Mouse (Mus musculus): ENCODE measurements around the gene Nav2. TPM values are rescaled to one million over a fixed set of nuclear protein-coding genes. Genes with fewer than 3 reads are reported as not detected.

Nav2 gene
- total and polyA plus RNA-seq, 3 experiments: 1.0 TPM; not detected in 2

DNA sequence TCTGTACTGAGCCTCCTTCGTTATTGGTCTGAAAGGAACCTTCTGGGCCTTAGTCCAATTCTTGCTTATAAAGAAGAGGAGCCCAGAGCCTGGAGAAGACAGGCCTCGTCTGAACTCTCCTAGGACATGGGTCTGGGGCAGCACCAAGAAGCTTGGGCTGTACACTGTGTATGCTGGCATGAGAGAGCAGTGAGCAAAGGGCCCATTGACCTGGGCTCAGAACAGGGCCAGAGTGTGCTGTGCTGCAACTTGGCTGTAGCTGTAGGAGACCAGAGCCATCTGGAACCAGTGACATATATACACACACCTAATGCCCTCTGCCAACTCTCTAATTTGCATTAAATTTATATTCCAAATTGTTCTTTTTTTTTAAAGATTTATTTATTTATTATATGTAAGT lies 621.0 kb downstream of the Nav2 start:
- TF ChIP-seq GATA2 (IDR thresholded peaks at IDR 0.05; ENCODE audit: borderline replicate concordance, low read depth, low read length) (no peak), GATA1 (IDR thresholded peaks at IDR 0.05; ENCODE audit: borderline replicate concordance, low read length) (no peak), POLR2AphosphoS5 (IDR thresholded peaks at IDR 0.05; ENCODE audit: insufficient replicate concordance, low read depth, low read length) (no peak), TAL1 (conservative IDR thresholded peaks at IDR 0.05; ENCODE audit: low read depth, low read length) (no peak), CTCF (IDR thresholded peaks at IDR 0.05; ENCODE audit: low read depth, low read length) (no peak)
- Histone ChIP-seq H3K36me3 (replicated peaks) (no peaks in the 10 kb centered on the region), H3K4me1 (ENCODE audit: insufficient read depth, low read depth, low read length) (no peaks in the 10 kb centered on the region), H3K9me3 (replicated peaks) (peaks cover 49% of the 10 kb centered on the region), H3K4me3 (ENCODE audit: low read depth, low read length) (no peak overlapping the region), H3K27me3 (ENCODE audit: insufficient read depth, low read length) (no peaks in the 10 kb centered on the region)
- DNase-seq (ENCODE audit: low spot score) (no peak), ATAC-seq (ENCODE audit: extremely low read depth, insufficient number of reproducible peaks, low FRiP score, poor library complexity, severe bottlenecking) (no peak)

GRCm38 (mm10) chr7:49533571-49533970 lies 625.1 kb downstream of the Nav2 start:
- DNase-seq (ENCODE audit: low spot score) (no peak), ATAC-seq (ENCODE audit: extremely low read depth, insufficient number of reproducible peaks, low FRiP score, poor library complexity, severe bottlenecking) (no peak)
- Histone ChIP-seq H3K9me3 (replicated peaks) (peaks cover 53% of the 10 kb centered on the region), H3K4me1 (ENCODE audit: insufficient read depth, low read depth, low read length) (no peaks in the 10 kb centered on the region), H3K27me3 (ENCODE audit: insufficient read depth, low read length) (no peaks in the 10 kb centered on the region), H3K4me3 (ENCODE audit: low read depth, low read length) (no peak overlapping the region), H3K36me3 (replicated peaks) (no peaks in the 10 kb centered on the region)
- TF ChIP-seq GATA2 (IDR thresholded peaks at IDR 0.05; ENCODE audit: borderline replicate concordance, low read depth, low read length): no peak
- no peak for TF ChIP-seq TAL1 (conservative IDR thresholded peaks at IDR 0.05; ENCODE audit: low read depth, low read length)
- TF ChIP-seq POLR2AphosphoS5 (IDR thresholded peaks at IDR 0.05; ENCODE audit: insufficient replicate concordance, low read depth, low read length): no peak
- no peak for TF ChIP-seq CTCF (IDR thresholded peaks at IDR 0.05; ENCODE audit: low read depth, low read length)
- no peak for TF ChIP-seq GATA1 (IDR thresholded peaks at IDR 0.05; ENCODE audit: borderline replicate concordance, low read length)

- Histone ChIP-seq H3K9me3 (replicated peaks) (peaks cover 53% of the 10 kb centered on the region), H3K4me1 (ENCODE audit: insufficient read depth, low read depth, low read length) (no peaks in the 10 kb centered on the region), H3K4me3 (ENCODE audit: low read depth, low read length) (no peak overlapping the region), H3K27me3 (ENCODE audit: insufficient read depth, low read length) (no peaks in the 10 kb centered on the region), H3K36me3 (replicated peaks) (no peaks in the 10 kb centered on the region)
- TF ChIP-seq GATA1 (IDR thresholded peaks at IDR 0.05; ENCODE audit: borderline replicate concordance, low read length): no peak
- no peak for TF ChIP-seq GATA2 (IDR thresholded peaks at IDR 0.05; ENCODE audit: borderline replicate concordance, low read depth, low read length)
- TF ChIP-seq POLR2AphosphoS5 (IDR thresholded peaks at IDR 0.05; ENCODE audit: insufficient replicate concordance, low read depth, low read length): no peak
- TF ChIP-seq TAL1 (conservative IDR thresholded peaks at IDR 0.05; ENCODE audit: low read depth, low read length): no peak
- no peak for TF ChIP-seq CTCF (IDR thresholded peaks at IDR 0.05; ENCODE audit: low read depth, low read length)
- ATAC-seq (ENCODE audit: extremely low read depth, insufficient number of reproducible peaks, low FRiP score, poor library complexity, severe bottlenecking): no peak
- no peak for DNase-seq (ENCODE audit: low spot score)
Measured at GRCm38 (mm10) chr7:49534208-49534607, 625.7 kb downstream of the Nav2 start.

- no peak for DNase-seq (ENCODE audit: low spot score)
- no peaks in the 10 kb centered on the region for H3K4me1 ChIP-seq (ENCODE audit: insufficient read depth, low read depth, low read length)
- H3K36me3 ChIP-seq (replicated peaks): no peaks in the 10 kb centered on the region
- ATAC-seq (ENCODE audit: extremely low read depth, insufficient number of reproducible peaks, low FRiP score, poor library complexity, severe bottlenecking): no peak
- H3K27me3 ChIP-seq (ENCODE audit: insufficient read depth, low read length): no peaks in the 10 kb centered on the region
- TF ChIP-seq POLR2AphosphoS5 (IDR thresholded peaks at IDR 0.05; ENCODE audit: insufficient replicate concordance, low read depth, low read length) (no peak), GATA1 (IDR thresholded peaks at IDR 0.05; ENCODE audit: borderline replicate concordance, low read length) (no peak), GATA2 (IDR thresholded peaks at IDR 0.05; ENCODE audit: borderline replicate concordance, low read depth, low read length) (no peak), CTCF (IDR thresholded peaks at IDR 0.05; ENCODE audit: low read depth, low read length) (no peak), TAL1 (conservative IDR thresholded peaks at IDR 0.05; ENCODE audit: low read depth, low read length) (no peak)
- peaks cover 67% of the 10 kb centered on the region for H3K9me3 ChIP-seq (replicated peaks)
- no peak overlapping the region for H3K4me3 ChIP-seq (ENCODE audit: low read depth, low read length)
Measured at GRCm38 (mm10) chr7:49538360-49538759, 629.8 kb downstream of the Nav2 start.

DNA sequence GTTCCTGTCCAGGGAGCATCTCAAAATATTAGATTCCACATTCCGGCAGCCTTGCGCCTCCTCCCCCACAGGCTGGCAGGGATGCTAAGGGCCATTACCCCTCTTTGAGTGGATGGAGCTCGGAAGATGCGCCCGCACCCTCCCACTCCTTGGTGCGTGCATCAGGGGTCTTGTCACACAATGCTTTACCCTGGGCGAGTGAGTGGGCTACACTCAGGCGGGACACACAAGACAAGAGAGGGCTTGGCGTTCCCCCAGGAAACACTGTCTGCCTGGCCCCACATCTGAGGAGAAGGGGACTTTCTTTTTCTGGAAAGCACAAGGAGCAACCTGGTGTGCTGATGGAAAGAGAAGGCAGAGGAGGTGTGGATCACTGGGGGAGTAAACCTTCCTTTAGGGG lies 631.7 kb downstream of the Nav2 start:
- H3K4me1 ChIP-seq (ENCODE audit: insufficient read depth, low read depth, low read length): no peaks in the 10 kb centered on the region

GRCm38 (mm10) chr7:49542135-49542534 lies 633.6 kb downstream of the Nav2 start:
- TF ChIP-seq TAL1 (conservative IDR thresholded peaks at IDR 0.05; ENCODE audit: low read depth, low read length) (no peak), GATA2 (IDR thresholded peaks at IDR 0.05; ENCODE audit: borderline replicate concordance, low read depth, low read length) (no peak), GATA1 (IDR thresholded peaks at IDR 0.05; ENCODE audit: borderline replicate concordance, low read length) (no peak), POLR2AphosphoS5 (IDR thresholded peaks at IDR 0.05; ENCODE audit: insufficient replicate concordance, low read depth, low read length) (no peak), CTCF (IDR thresholded peaks at IDR 0.05; ENCODE audit: low read depth, low read length) (no peak)
- DNase-seq (ENCODE audit: low spot score): no peak
- ATAC-seq (ENCODE audit: extremely low read depth, insufficient number of reproducible peaks, low FRiP score, poor library complexity, severe bottlenecking): no peak

More for the DNA sequence above, 631.7 kb downstream of the Nav2 start:
- no peak overlapping the region for H3K4me3 ChIP-seq (ENCODE audit: low read depth, low read length)
- TF ChIP-seq GATA1 (IDR thresholded peaks at IDR 0.05; ENCODE audit: borderline replicate concordance, low read length): no peak
- no peak for TF ChIP-seq POLR2AphosphoS5 (IDR thresholded peaks at IDR 0.05; ENCODE audit: insufficient replicate concordance, low read depth, low read length)
- no peak for TF ChIP-seq TAL1 (conservative IDR thresholded peaks at IDR 0.05; ENCODE audit: low read depth, low read length)
- TF ChIP-seq GATA2 (IDR thresholded peaks at IDR 0.05; ENCODE audit: borderline replicate concordance, low read depth, low read length): no peak
- no peak for TF ChIP-seq CTCF (IDR thresholded peaks at IDR 0.05; ENCODE audit: low read depth, low read length)
- H3K36me3 ChIP-seq (replicated peaks): no peaks in the 10 kb centered on the region
- H3K27me3 ChIP-seq (ENCODE audit: insufficient read depth, low read length): no peaks in the 10 kb centered on the region
- DNase-seq (ENCODE audit: low spot score): no peak
- peaks cover 60% of the 10 kb centered on the region for H3K9me3 ChIP-seq (replicated peaks)
- ATAC-seq (ENCODE audit: extremely low read depth, insufficient number of reproducible peaks, low FRiP score, poor library complexity, severe bottlenecking): no peak

More at GRCm38 (mm10) chr7:49542135-49542534, 633.6 kb downstream of the Nav2 start:
- Histone ChIP-seq H3K27me3 (ENCODE audit: insufficient read depth, low read length) (no peaks in the 10 kb centered on the region), H3K4me3 (ENCODE audit: low read depth, low read length) (no peak overlapping the region), H3K4me1 (ENCODE audit: insufficient read depth, low read depth, low read length) (no peaks in the 10 kb centered on the region), H3K36me3 (replicated peaks) (no peaks in the 10 kb centered on the region), H3K9me3 (replicated peaks) (peaks cover 55% of the 10 kb centered on the region)
